Mouse (Mus musculus) midbrain, embryonic 15.5 days (tissue): Measurements from ENCODE around the gene Cachd1. TPM values are rescaled to one million over a fixed set of nuclear protein-coding genes. Genes with fewer than 3 reads are reported as not detected.
A peak's percentile ranks its signal among the peaks of the same experiment; 100 is the strongest.

Experiments
- ATAC-seq: fragments of 200-750 bp; cut with Nextera tagmentation; replicated peaks from 2 replicates; pipeline ENCODE4 v1.8.0; 2017; ENCODE audit warnings: moderate TSS enrichment
- H3K27ac ChIP-seq: fragments of 300-500 bp; sonication (generic); 2 replicates; pipeline ENCODE4 v1.5.1; 2015; ENCODE audit warnings: mild to moderate bottlenecking, inconsistent platforms
- H3K27me3 ChIP-seq: fragments of 300-500 bp; sonication (generic); replicated peaks from 2 replicates; pipeline ENCODE4 v1.6.1; 2015; ENCODE audit warnings: inconsistent platforms
- H3K36me3 ChIP-seq: fragments of 300-500 bp; sonication (generic); replicated peaks from 2 replicates; pipeline ENCODE4 v1.6.1; 2015; ENCODE audit warnings: inconsistent platforms
- H3K4me1 ChIP-seq: fragments of 300-500 bp; sonication (generic); 2 replicates; pipeline ENCODE4 v1.6.1; 2015; ENCODE audit warnings: inconsistent platforms
- H3K4me2 ChIP-seq: fragments of 300-500 bp; sonication (generic); 2 replicates; pipeline ENCODE4 v1.6.1; 2015; ENCODE audit warnings: inconsistent platforms, mild to moderate bottlenecking, moderate library complexity
- H3K4me3 ChIP-seq: fragments of 300-500 bp; sonication (generic); 2 replicates; pipeline ENCODE4 v1.5.1; 2015; ENCODE audit warnings: mild to moderate bottlenecking, inconsistent platforms
- H3K9ac ChIP-seq: fragments of 300-500 bp; sonication (generic); 2 replicates; pipeline ENCODE4 v1.6.1; 2015; ENCODE audit warnings: mild to moderate bottlenecking, inconsistent platforms
- H3K9me3 ChIP-seq: fragments of 300-500 bp; sonication (generic); 2 replicates; pipeline ENCODE4 v1.6.1; 2016; ENCODE audit warnings: inconsistent platforms
- WGBS: fragments of 180-500 bp; shearing (Covaris S2); methylation state at CpG from one replicate; pipeline ENCODE4 v1.1.7; 2015; ENCODE audit warnings: mixed read lengths; 5-methylcytosine and 5-hydroxymethylcytosine counted together
- polyA plus RNA-seq: library from polyadenylated mRNA; unstranded; fragments of >200 nt; fragmentation: Nextera tagmentation; extraction: Ambion mirVana; gene quantifications from 2 replicates; pipeline ENCODE4 v1.2.1, GENCODE M21; 2015

Cachd1 gene
- polyA plus RNA-seq, 1 experiment from 2014 or later: 41.8 TPM

- 27% methylated on average over 4 of the region's 4 CpGs for WGBS
- Histone ChIP-seq H3K9me3 (no peaks in the 10 kb centered on the region), H3K27ac (peak overlapping the region; percentile 53; the same call in 1 of the 2 replicates), H3K27me3 (no peaks in the 10 kb centered on the region), H3K9ac (no peak overlapping the region), H3K4me2 (no peak overlapping the region), H3K36me3 (no peaks in the 10 kb centered on the region; the same call in 1 of the 2 replicates), H3K4me3 (no peak overlapping the region), H3K4me1 (peaks cover 52% of the 10 kb centered on the region)
- ATAC-seq: no peak
These were observed 137.2 kb downstream of the Cachd1 start for GRCm38 (mm10) chr4:100913666-100914065.

- no peak for ATAC-seq
- Histone ChIP-seq H3K4me3 (no peak overlapping the region), H3K27ac (no peak overlapping the region), H3K9me3 (no peaks in the 10 kb centered on the region), H3K9ac (no peak overlapping the region), H3K4me1 (peaks cover 43% of the 10 kb centered on the region), H3K4me2 (no peak overlapping the region), H3K36me3 (no peaks in the 10 kb centered on the region; the same call in 1 of the 2 replicates), H3K27me3 (no peaks in the 10 kb centered on the region)
- WGBS: 48% methylated on average over 3 of the region's 3 CpGs
These were observed 138.1 kb downstream of the Cachd1 start for GRCm38 (mm10) chr4:100914532-100914931.

- 75% methylated on average over 2 of the region's 2 CpGs for WGBS
- Histone ChIP-seq H3K36me3 (no peaks in the 10 kb centered on the region; the same call in 1 of the 2 replicates), H3K4me1 (peaks cover 39% of the 10 kb centered on the region), H3K9ac (no peak overlapping the region), H3K9me3 (no peaks in the 10 kb centered on the region), H3K4me2 (no peak overlapping the region), H3K4me3 (no peak overlapping the region), H3K27me3 (no peaks in the 10 kb centered on the region), H3K27ac (no peak overlapping the region)
- no peak for ATAC-seq
These were observed 138.6 kb downstream of the Cachd1 start for GRCm38 (mm10) chr4:100915093-100915492.

- Histone ChIP-seq H3K4me2 (no peak overlapping the region), H3K9ac (no peak overlapping the region), H3K9me3 (no peaks in the 10 kb centered on the region), H3K4me3 (no peak overlapping the region), H3K27me3 (no peaks in the 10 kb centered on the region), H3K4me1 (peaks cover 21% of the 10 kb centered on the region), H3K36me3 (no peaks in the 10 kb centered on the region; the same call in 1 of the 2 replicates), H3K27ac (no peak overlapping the region)
- WGBS: 82% methylated on average over 1 of the region's 1 CpGs
- ATAC-seq: no peak
These were observed 141.0 kb downstream of the Cachd1 start for GRCm38 (mm10) chr4:100917511-100917910.

- H3K36me3 ChIP-seq: no peaks in the 10 kb centered on the region; the same call in 1 of the 2 replicates
- no peak overlapping the region for H3K27ac ChIP-seq
- H3K4me3 ChIP-seq: no peak overlapping the region
- H3K27me3 ChIP-seq: no peaks in the 10 kb centered on the region
- 0 out of 2 replicates have a peak, but pooled peaks have one; percentile 11 for ATAC-seq
- peaks cover 21% of the 10 kb centered on the region for H3K4me1 ChIP-seq
- H3K4me2 ChIP-seq: no peak overlapping the region
- H3K9ac ChIP-seq: no peak overlapping the region
- 28% methylated on average over 1 of the region's 1 CpGs for WGBS
- H3K9me3 ChIP-seq: no peaks in the 10 kb centered on the region
These were observed 143.9 kb downstream of the Cachd1 start for GRCm38 (mm10) chr4:100920413-100920812.

DNA sequence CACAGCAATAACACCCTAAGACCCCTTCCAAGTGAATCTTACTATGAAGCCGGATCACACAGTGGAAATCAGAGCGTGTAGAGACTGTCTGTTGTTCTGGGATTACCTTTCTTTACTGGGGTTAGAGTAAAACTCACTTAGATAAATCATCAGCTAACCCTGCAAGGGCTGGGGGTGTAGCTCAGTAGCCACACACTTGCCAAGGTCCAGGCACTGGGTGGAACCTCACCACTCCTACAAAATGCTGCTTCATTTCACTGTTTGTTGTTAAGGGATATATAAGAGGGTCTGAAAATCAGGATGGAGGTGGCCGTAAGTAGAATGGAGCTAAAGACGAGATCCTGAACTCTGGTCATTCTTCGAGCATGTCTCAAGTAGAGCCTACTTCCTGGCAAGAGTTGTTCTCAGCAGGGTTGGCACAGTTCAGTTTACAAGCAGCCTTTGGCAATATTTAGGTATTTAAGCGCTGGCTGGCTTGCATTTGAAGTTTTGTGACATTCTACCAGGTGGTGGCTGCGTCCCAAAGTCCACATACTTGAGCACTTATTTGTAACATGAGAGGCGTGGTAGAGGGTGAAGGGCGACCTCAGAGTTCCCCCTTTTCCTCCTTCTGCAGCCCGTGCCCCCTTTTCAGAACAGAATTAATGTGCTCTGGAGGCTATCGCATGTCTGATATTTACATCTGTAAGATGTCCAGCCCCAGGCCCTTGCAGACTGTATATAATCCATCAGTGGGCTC lies 146.5 kb downstream of the Cachd1 start:
- no peak for ATAC-seq
- no peak overlapping the region for H3K27ac ChIP-seq
- no peaks in the 10 kb centered on the region; the same call in 1 of the 2 replicates for H3K36me3 ChIP-seq
- no peak overlapping the region for H3K9ac ChIP-seq
- H3K27me3 ChIP-seq: no peaks in the 10 kb centered on the region
- H3K4me2 ChIP-seq: no peak overlapping the region
- WGBS: 82% methylated on average over 11 of the region's 11 CpGs
- H3K9me3 ChIP-seq: no peaks in the 10 kb centered on the region
- H3K4me1 ChIP-seq: peaks cover 21% of the 10 kb centered on the region
- no peak overlapping the region for H3K4me3 ChIP-seq

DNA sequence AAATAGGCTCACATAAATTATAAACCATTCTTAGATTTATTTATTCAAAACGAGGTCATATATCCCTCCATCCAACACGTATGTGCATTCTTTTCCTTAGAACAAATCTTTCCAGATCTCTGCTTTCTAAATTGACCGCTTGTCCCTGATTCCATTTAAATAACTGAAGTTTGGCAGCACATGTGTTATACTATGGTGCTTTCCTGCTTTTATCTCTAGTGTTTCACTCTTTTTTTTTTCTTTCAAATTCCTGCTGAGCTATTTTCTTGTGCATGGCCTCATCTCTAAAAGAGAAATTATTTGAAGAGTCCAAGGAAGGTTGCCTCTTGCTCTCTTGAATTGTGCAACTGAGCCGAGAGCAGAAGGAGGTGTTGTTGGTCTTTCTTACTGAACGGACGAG lies 147.1 kb downstream of the Cachd1 start:
- Histone ChIP-seq H3K27ac (no peak overlapping the region), H3K4me1 (peaks cover 21% of the 10 kb centered on the region), H3K36me3 (no peaks in the 10 kb centered on the region; the same call in 1 of the 2 replicates), H3K9ac (no peak overlapping the region), H3K9me3 (no peaks in the 10 kb centered on the region), H3K4me2 (no peak overlapping the region), H3K4me3 (no peak overlapping the region), H3K27me3 (no peaks in the 10 kb centered on the region)
- ATAC-seq: no peak
- 67% methylated on average over 6 of the region's 6 CpGs for WGBS

GRCm38 (mm10) chr4:100924276-100924675 lies 147.8 kb downstream of the Cachd1 start:
- H3K9me3 ChIP-seq: no peaks in the 10 kb centered on the region
- H3K36me3 ChIP-seq: no peaks in the 10 kb centered on the region; the same call in 1 of the 2 replicates
- WGBS: 85% methylated on average over 4 of the region's 4 CpGs
- H3K4me3 ChIP-seq: no peak overlapping the region
- no peak overlapping the region for H3K27ac ChIP-seq
- no peak overlapping the region for H3K9ac ChIP-seq
- H3K4me1 ChIP-seq: peaks cover 21% of the 10 kb centered on the region
- H3K27me3 ChIP-seq: no peaks in the 10 kb centered on the region
- no peak for ATAC-seq
- H3K4me2 ChIP-seq: no peak overlapping the region

GRCm38 (mm10) chr4:100925153-100925552 lies 148.7 kb downstream of the Cachd1 start:
- no peak overlapping the region for H3K27ac ChIP-seq
- no peak for ATAC-seq
- no peak overlapping the region for H3K4me2 ChIP-seq
- peaks cover 19% of the 10 kb centered on the region for H3K4me1 ChIP-seq
- no peaks in the 10 kb centered on the region for H3K9me3 ChIP-seq
- no peak overlapping the region for H3K9ac ChIP-seq
- WGBS: 91% methylated on average over 1 of the region's 1 CpGs
- H3K36me3 ChIP-seq: no peaks in the 10 kb centered on the region
- H3K27me3 ChIP-seq: no peaks in the 10 kb centered on the region
- H3K4me3 ChIP-seq: no peak overlapping the region

- peaks cover 15% of the 10 kb centered on the region for H3K4me1 ChIP-seq
- WGBS: 86% methylated on average over 3 of the region's 3 CpGs
- no peaks in the 10 kb centered on the region for H3K27me3 ChIP-seq
- H3K9ac ChIP-seq: no peak overlapping the region
- no peaks in the 10 kb centered on the region for H3K36me3 ChIP-seq
- no peak overlapping the region for H3K27ac ChIP-seq
- H3K4me2 ChIP-seq: no peak overlapping the region
- H3K4me3 ChIP-seq: no peak overlapping the region
- no peaks in the 10 kb centered on the region for H3K9me3 ChIP-seq
- no peak for ATAC-seq
These were observed 150.1 kb downstream of the Cachd1 start for GRCm38 (mm10) chr4:100926608-100927007.

DNA sequence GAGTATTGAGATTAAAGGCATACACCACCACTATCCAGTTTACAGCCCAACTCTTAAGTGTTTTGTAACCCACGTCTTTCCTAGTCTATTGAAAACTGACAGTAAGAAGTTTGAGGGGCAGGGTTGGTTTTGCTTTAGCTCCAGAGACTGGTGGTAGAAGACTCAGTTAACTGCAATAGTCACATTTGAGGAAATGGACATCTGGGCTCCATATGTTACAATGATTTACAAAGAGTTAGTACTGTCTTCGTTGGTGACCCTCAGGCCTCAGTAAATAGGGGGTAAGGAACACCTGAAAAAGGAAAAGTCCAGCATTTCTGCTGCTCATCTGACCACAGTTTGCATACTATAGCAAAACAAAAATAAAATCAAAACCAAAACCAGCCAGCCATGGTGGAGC lies 150.6 kb downstream of the Cachd1 start:
- Histone ChIP-seq H3K4me1 (peaks cover 15% of the 10 kb centered on the region), H3K9ac (no peak overlapping the region), H3K9me3 (no peaks in the 10 kb centered on the region), H3K27ac (no peak overlapping the region), H3K27me3 (no peaks in the 10 kb centered on the region), H3K36me3 (no peaks in the 10 kb centered on the region), H3K4me3 (no peak overlapping the region), H3K4me2 (no peak overlapping the region)
- no peak for ATAC-seq
- WGBS: 82% methylated on average over 2 of the region's 2 CpGs

DNA sequence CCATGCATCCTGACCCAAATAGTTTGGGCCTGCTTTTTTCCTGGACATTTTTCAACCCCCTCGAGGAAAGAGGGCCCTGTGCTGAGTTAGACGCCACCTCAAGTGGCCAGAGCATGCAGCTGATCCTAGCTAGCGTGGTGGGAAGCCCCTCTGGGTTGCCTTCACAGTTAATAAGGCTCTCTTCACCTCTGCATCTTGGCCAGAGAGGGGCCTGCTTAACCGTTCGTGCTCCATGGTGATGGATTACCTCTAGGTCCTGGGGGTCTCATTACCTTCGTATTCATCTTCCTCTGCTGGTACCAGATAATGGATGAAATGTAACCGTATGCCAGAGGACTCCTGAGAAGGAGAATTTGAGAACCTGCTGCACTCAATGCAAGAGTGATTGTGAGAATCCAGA lies 167.2 kb downstream of the Cachd1 start:
- Histone ChIP-seq H3K9ac (no peak overlapping the region), H3K4me3 (no peak overlapping the region), H3K36me3 (no peaks in the 10 kb centered on the region), H3K4me1 (peaks cover 8% of the 10 kb centered on the region; the same call in 1 of the 2 replicates), H3K27me3 (no peaks in the 10 kb centered on the region), H3K4me2 (no peak overlapping the region), H3K27ac (no peak overlapping the region), H3K9me3 (no peaks in the 10 kb centered on the region)
- ATAC-seq: no peak
- 67% methylated on average over 7 of the region's 7 CpGs for WGBS

DNA sequence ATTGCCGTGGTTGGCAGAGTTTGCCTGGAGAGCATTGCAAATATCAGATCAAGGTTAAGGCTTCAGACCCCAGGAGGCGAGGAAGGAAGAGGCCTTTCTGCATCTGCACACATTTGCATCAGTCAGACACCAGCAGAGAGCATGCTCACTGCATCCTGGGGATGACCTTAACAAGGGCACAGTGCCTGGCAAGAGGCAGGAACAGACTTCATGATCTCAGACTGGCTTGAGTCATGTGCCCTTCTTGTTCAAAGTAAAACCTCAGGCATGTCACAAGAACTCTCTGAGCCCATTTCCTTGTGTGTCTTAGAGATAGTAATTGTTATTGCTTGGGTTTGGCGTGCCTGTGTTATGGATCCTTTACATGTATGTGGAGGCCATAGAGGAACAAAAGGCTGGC lies 167.8 kb downstream of the Cachd1 start:
- no peaks in the 10 kb centered on the region for H3K36me3 ChIP-seq
- no peaks in the 10 kb centered on the region for H3K27me3 ChIP-seq
- H3K4me3 ChIP-seq: no peak overlapping the region
- H3K4me1 ChIP-seq: peaks cover 8% of the 10 kb centered on the region; the same call in 1 of the 2 replicates
- no peak overlapping the region for H3K9ac ChIP-seq
- no peak for ATAC-seq
- no peak overlapping the region for H3K27ac ChIP-seq
- H3K9me3 ChIP-seq: no peaks in the 10 kb centered on the region
- H3K4me2 ChIP-seq: no peak overlapping the region
- WGBS: 67% methylated on average over 3 of the region's 3 CpGs
